Mouse (Mus musculus): ENCODE measurements around the gene B4galnt3. TPM values are rescaled to one million over a fixed set of nuclear protein-coding genes. Genes with fewer than 3 reads are reported as not detected.
"Not testable (repeated sequence)": the region's sequence is repeated elsewhere in the genome, so short reads cannot be mapped to it uniquely, and the experiment has no call there.

The B4galnt3 gene
- 8.0 TPM in 2 replicates for total RNA-seq (2021)
- long read RNA-seq, partial matches to known transcripts: 2 of 9 reads
- long read RNA-seq, other reads (novel, unspliced or antisense): 6 of 9 reads

GRCm38 (mm10) chr6:120294056-120294784 lies at the start of gene B4galnt3, which contains the start of gene D330020A13Rik:
TSS of gene B4galnt3 (minus strand) at chr6:120294559.
TSS of gene D330020A13Rik (plus strand) at chr6:120294364.
- DNase-seq: peak; percentile 59

DNA sequence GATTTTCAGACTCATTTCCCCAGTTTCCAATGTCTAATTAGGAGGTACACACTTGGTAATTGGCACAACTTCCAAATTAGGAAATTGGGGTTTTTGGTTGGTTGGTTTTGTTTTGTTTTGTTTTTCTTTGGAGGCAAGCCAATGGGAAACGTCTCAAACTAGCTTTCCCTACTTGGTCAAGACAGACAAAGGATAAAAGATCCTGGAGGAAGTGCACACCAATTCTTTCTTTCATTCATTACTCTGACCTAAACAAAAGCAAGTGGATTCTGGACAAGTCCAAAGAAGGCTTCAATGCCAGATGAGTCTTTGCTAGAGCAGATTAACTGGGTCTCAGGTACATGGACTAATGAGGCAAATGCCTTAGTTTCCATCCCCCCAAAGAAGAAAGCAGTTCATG lies 49.6 kb upstream of the B4galnt3 start:
- DNase-seq: no peak

DNA sequence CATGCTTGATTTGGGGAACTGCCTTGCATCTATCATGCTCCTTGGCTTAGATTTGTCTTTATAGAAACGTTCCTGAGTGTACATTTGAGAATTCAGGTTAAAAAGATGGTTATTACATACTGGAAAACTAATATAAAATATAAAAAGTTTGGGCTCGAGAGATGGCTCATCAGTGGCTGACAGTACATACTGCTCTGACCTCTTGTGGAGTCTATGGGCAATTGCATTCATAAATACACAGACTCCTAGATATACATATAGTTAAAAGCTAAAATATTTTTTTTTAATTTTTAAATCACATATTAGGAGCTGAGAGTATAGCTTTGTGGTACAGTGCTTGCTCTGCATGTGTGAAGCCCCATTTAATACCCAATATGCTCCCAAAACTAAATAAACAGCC lies 38.0 kb upstream of the B4galnt3 start:
- DNase-seq: no peak

GRCm38 (mm10) chr6:120324295-120324927 lies 30.1 kb upstream of the B4galnt3 start:
- DNase-seq: peak; percentile 62

DNA sequence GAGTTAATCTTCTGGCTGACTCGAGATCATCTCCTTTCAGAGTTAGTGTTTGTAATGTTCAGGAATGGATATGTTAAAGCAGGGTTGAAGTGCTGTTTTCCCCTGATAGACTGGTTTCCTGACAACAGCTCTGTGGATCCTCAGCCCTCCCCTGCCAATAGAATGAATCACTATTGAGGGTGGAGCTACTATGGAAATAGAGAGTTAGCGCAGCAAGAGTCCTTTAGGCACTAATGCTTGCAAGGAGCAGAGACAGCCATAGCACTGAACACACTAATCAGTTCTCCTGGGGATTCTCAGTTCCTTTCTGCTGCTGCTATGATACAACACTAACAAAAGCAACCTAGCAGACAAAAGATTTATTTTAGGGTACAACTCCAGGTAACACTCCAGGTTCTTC lies 26.0 kb upstream of the B4galnt3 start:
- no peak for DNase-seq

GRCm38 (mm10) chr6:120319129-120319528 lies 24.8 kb upstream of the B4galnt3 start:
- DNase-seq: no peak

- DNase-seq: no peak
These were observed 24.1 kb upstream of the B4galnt3 start for GRCm38 (mm10) chr6:120318303-120318940.

GRCm38 (mm10) chr6:120312443-120312842 lies 18.1 kb upstream of the B4galnt3 start:
- no peak for DNase-seq

DNA sequence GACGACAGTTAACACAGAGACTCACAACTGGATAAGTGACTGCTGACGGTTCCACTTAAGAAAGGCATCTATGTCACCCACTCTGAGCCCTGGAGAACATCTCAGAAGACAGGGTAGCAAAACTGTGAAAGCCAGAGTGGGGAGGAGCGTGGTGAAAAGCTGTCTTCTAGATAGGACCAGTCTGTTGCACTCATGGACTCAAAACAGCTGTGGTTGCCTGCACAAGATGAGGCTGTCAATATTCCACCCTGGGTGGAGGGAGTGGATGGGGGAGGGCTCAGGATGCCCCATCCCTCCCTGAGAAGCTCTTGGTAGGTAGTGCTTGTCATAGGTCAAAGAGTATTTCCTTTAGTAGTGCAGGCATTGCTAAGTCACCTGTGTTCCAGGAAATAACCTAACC lies 15.4 kb upstream of the B4galnt3 start:
- DNase-seq: no peak

DNA sequence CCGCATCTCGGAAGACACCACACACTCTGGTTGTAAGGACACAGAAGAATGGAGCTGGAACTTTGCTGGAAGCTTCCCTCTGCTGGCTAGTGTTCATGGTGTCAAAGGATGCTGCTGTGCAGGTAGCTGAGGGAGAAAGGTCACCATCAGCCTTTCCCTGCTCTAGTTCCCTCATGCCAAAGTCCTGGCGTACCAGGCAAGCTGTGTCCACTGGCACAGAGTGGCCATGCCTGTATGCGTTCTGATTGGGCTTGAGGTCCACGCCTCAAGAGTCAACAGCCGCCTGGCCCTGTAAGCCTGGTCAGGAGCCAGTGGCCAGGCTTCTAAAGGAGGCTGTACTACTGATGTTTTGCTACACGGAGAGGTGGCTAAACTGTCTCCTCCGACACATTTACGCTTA lies 15.0 kb upstream of the B4galnt3 start:
- DNase-seq: no peak

DNA sequence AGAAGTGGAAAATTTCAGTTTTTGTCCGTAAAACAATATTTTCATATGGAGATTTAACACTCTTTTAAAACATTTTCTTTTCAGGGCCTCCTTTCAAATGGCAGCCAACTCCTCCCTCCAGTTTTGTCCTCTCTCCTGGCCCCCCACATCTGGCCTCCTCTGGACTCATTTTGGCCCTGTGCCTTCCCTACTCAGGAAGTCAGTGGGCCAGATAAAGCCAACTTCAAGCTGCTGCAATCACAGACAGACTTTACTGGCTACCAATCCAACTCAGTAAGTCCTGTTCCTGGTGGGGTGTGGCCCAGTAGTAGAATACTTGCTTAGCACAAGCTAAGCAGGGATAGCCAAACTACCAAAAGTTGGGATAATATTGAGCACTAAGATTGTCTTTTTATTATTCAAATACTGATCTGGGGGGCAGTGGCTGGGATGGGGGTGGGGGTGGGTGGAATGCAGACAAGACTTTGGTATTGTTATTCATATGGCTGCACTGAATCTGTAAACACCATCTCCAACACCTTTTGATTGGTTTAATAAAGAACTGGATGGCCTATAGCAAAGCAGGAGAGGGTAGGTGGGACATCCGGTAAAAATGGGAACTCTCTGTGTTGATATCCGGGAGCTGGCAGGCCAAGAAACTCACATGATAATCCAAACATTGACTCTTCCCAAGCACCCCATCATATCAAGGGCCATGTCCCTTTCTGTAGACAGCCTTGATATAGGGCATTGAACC lies 12.7 kb upstream of the B4galnt3 start:
- no peak for DNase-seq

DNA sequence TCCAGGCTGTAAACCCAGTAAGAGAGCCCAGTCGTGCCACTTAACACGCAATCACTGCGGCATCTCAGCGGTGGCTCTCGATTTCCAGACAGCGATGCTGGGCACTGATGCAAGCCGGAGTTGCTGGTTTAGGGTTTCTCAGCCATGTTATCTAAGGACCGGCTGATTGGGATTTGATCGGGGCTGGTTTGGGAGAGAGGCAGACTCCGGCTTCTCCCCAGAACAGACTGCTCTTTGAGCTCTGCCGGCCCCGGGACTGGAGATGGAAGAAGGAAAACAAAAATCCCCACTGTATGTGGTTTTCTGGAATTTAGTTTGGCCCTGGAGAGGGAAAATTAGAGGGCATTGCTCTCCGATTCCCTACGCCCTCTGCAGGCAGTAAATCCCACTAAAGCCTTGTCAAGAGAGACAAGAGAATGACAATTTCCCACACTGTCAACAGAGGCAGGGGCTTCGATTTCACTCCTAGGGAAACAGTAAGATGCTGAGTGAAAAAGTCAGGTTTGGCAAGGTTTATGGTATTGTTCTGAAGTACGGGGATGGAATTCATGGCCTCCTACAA lies 8.5 kb upstream of the B4galnt3 start:
- DNase-seq: no peak

DNA sequence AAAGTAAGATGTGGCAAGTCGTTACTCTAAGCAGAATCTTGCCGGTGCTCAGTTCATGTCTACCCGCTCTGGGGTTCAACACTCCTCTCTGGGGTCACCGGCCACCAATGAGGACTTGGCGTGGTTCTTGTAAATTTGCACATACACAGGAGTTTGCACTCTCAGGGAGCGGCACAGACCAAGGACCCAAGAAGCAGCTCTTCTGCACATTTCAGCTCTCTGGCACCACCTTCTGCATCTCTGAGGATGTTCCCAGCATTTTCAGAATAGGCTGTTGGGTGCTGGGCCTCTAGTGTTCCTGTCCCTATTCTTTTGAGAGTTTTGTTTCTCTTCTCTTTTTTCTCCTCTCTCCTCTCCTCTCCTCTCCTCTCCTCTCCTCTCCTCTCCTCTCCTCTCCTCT lies 6.8 kb upstream of the B4galnt3 start:
- DNase-seq: peak; percentile 34

DNA sequence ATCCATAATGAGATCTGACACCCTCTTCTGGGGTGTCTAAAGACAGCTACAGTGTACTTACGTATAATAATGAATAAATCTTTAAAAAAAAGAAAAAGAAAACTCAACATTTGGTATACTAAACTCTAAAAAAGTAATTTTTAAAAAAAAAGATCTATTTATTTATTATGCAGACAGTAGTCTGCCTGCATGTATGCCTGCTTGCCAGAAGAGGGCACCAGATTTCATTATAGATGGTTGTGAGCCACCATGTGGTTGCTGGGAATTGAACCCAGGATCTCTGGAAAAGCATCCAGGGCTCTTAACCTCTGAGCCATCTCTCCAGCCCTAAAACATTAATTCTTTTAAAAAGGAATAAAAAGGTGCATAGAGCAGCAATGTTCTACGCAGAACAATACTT lies 2.2 kb upstream of the B4galnt3 start:
- DNase-seq: not testable (repeated sequence)

DNA sequence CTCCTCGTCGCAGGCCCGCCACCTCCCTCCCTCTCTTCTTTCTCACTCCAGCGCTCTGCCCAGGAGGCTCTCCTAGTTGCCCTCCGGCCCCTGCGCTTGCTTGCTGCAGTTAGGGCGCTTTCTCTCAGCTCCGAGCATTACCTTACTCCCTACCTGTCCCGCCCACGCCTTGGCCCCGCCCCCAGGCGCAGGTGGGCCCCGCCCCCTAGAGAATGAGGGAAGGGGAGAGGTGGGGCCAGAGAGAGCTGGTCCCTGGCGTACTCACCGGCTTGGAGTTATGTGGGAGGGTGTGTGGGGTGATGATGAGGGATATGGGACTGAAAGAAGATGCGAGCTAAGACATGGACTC lies 400 bp upstream of the B4galnt3 start:
- no peak for DNase-seq

- DNase-seq: no peak
These were observed 2.9 kb downstream of the B4galnt3 start for GRCm38 (mm10) chr6:120291396-120292009.

- no peak for DNase-seq
These were observed 4.9 kb downstream of the B4galnt3 start for GRCm38 (mm10) chr6:120289430-120289829.

DNA sequence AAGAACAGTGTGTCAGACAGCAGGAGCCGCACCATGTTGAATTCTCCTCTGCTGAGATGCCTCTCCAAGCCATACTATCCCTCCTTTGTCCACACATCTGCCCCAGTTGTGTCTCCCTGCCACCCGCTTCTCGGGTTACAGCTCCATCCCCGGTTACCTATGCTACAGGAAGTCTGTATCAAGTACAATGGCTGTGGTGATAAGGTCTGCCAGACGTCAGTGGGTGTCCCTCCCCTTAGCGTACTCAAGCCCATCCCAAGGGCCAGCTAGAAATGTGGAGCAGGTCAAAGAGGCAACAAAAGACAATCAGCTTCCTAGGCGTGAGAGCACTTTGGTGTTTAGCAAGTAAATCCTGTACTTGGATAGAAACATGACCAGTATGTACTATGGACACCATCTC lies 5.8 kb downstream of the B4galnt3 start:
- DNase-seq: no peak

DNA sequence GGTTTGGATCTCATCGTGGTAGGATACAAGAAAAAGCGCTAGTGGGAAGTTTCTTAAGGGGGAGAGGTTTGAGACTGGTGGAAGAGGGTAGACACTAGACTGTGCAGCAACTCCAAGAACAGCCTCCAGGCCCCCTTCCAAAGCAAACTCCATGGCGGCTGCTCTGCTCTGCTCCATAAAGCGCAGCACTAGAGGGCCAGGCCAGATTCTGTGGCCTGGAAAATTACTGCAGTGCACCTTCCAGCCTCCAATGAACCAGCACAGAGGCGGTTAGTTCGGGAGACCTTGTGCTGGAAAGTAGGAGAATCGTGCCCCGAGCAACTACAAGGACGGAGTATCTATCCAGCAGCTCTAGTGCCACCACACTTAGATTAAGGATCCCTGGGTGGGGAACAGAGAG lies 7.1 kb downstream of the B4galnt3 start:
- DNase-seq: peak; percentile 22

- no peak for DNase-seq
These were observed 17.4 kb downstream of the B4galnt3 start for GRCm38 (mm10) chr6:120276874-120277449.

DNA sequence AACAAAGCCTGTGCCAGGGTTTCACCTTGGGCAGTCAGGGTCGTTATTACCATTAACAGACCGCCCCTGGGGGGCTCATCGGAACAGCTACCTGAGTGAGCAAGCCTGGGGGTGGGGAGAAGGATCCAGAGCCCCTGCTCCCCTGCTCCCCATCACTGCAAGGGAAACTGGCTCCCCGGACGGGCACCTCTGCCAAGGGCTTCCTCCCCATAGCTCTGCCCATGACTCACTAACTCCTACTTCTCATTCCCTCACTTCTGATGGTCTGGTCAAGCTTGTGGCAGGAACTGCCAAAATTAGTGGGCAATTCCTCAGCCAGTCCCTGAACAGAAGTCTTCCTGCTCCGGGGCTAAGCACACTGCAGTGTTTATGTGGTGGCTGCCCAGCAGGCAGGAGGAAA lies 19.1 kb downstream of the B4galnt3 start:
- DNase-seq: peak; percentile 27

GRCm38 (mm10) chr6:120274887-120275286 lies 19.5 kb downstream of the B4galnt3 start:
- DNase-seq: no peak

Data from adrenal gland, postnatal 25 days (tissue).